Mouse (Mus musculus): Measurements from ENCODE around the gene Tmigd3. TPM values are rescaled to one million over a fixed set of nuclear protein-coding genes. Genes with fewer than 3 reads are reported as not detected.

Gene Tmigd3
- polyA plus RNA-seq, 1 experiment from 2014 or later, result not detected

DNA sequence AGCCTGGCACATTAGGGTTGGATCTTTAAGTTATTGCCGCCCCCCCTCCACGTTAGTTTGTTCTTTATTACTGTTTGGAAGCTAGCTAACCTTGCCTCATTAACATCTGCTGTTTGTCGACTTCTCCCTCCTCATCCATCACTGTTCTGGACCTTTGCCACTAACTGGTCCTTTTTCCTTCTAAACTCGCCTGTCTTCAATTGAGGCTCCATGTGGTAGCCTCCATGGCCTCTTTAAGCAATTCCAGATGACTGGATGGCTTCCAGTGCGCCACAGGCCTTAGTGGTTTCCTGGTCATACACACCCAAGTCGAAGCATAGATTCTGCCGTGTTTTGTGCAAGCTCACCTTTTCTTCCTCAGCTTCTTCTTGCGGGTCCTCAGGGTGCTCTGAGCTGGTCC lies 16.9 kb upstream of the Tmigd3 start:
- Histone ChIP-seq H3K4me3 (no peak overlapping the region), H3K9ac (replicated peaks) (no peak overlapping the region), H3K9me3 (no peaks in the 10 kb centered on the region), H3K27me3 (no peaks in the 10 kb centered on the region), H3K4me2 (replicated peaks) (no peak overlapping the region), H3K4me1 (0 out of 2 replicates have a peak, but pooled peaks cover 3% of the 10 kb centered on the region), H3K27ac (replicated peaks) (no peak overlapping the region), H3K36me3 (no peaks in the 10 kb centered on the region)
- 84% methylated on average over 8 of the region's 8 CpGs for WGBS
- ATAC-seq (ENCODE audit: low FRiP score, low read depth), result no peak

DNA sequence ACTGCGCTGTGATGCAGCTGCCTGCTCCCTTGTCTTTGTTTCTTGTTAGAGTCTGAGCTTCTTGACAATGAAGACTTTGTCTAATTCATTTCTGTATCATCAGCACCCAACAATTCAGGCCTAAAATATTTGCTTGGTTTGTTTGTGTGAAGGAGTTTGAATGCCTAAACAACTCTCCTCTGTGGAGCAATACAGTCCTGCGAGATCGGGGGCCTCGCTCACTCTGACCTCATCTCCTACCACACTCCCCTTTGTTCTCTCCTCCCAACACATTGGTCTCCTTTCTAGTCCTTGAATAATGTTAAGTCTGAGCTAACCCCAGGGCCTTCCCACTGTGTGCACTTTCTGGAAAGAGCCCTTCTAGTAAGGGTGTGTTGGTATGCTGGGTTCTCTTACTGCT lies 15.9 kb upstream of the Tmigd3 start:
- Histone ChIP-seq H3K4me2 (replicated peaks) (no peak overlapping the region), H3K4me1 (0 out of 2 replicates have a peak, but pooled peaks cover 3% of the 10 kb centered on the region), H3K27ac (replicated peaks) (no peak overlapping the region), H3K9me3 (no peaks in the 10 kb centered on the region), H3K27me3 (no peaks in the 10 kb centered on the region), H3K4me3 (no peak overlapping the region), H3K9ac (replicated peaks) (no peak overlapping the region), H3K36me3 (no peaks in the 10 kb centered on the region)
- 76% methylated on average over 4 of the region's 4 CpGs for WGBS
- no peak for ATAC-seq (ENCODE audit: low FRiP score, low read depth)

DNA sequence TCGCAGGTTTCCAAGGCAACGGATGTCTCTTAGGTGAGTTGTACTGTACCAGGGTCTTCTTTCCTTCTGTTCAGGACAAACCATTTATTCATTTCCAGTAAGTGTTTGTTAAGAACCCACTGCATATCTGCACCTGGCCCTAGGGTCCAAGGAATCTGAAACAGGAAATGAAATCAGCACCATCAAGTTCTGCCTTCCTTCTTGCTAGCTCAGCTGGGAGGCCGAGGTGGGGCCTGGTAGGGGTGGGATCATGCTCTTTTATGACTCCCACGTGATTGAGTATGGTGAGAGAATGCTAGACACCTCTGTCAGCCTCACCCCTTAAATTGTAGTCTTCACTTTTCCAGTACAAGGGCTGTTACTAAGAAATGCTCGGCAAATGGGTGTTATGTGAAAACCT lies 13.2 kb upstream of the Tmigd3 start:
- ATAC-seq (ENCODE audit: low FRiP score, low read depth), result no peak
- 0 out of 2 replicates have a peak, but pooled peaks cover 3% of the 10 kb centered on the region for H3K4me1 ChIP-seq
- WGBS, result 80% methylated on average over 5 of the region's 5 CpGs
- no peak overlapping the region for H3K4me2 ChIP-seq (replicated peaks)
- H3K27me3 ChIP-seq, result no peaks in the 10 kb centered on the region
- no peak overlapping the region for H3K27ac ChIP-seq (replicated peaks)
- no peaks in the 10 kb centered on the region for H3K36me3 ChIP-seq
- H3K9ac ChIP-seq (replicated peaks), result no peak overlapping the region
- H3K4me3 ChIP-seq, result no peak overlapping the region
- H3K9me3 ChIP-seq, result no peaks in the 10 kb centered on the region

DNA sequence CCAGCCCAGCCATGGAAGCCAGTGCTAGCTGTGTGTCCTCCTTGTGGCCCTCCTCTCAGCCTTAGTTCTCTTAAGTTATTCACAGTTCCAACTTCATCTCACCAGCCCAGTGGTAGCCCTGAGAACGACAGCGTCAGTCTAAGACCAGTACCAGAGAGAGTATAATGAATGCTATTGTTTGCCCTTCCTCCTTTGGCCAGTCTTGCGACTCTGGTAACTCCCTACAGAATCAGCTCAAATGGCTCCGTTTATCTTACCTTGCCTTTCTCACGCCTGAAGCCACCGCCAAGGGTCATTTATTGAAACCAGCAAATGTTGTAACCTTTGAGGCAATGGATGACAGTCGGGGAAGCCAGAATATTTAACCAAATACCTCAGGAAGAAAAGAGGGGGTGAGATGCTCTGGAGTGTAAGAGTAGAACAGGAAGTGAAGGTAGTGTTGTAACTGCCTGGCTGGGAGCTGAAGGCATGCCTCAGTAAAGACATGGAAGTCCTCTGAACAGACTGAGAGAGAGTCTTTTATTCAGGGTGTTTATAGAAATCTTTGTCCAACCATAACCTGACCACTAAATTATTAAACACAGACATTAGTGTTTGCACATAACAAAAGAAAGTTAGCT lies 8.8 kb upstream of the Tmigd3 start:
- 46% methylated on average over 7 of the region's 7 CpGs for WGBS

DNA sequence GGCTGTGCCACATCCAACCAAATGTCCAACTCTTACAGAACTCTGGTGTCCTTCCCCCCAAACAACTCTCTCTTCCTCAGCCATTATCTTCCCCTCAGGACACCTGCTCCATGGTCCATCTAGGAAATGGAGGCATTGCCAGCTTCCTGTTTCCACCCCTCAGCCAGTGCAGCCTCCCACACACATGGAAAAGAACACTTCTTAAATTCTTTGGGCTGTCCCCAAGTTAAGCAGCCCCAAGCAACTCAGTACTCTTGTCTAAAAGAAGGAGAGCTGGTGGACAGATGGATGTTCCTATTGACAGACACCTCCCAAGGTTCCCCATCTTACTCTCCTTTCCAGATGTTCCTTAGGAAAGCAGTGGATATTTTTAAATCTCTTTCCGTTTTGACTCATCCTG lies 6.6 kb upstream of the Tmigd3 start:
- H3K4me1 ChIP-seq, result no peaks in the 10 kb centered on the region
- no peak overlapping the region for H3K9ac ChIP-seq (replicated peaks)
- no peak overlapping the region for H3K4me2 ChIP-seq (replicated peaks)
- no peaks in the 10 kb centered on the region for H3K27me3 ChIP-seq
- H3K27ac ChIP-seq (replicated peaks), result no peak overlapping the region
- no peaks in the 10 kb centered on the region for H3K36me3 ChIP-seq
- no peaks in the 10 kb centered on the region for H3K9me3 ChIP-seq
- 90% methylated on average over 1 of the region's 1 CpGs for WGBS
- no peak overlapping the region for H3K4me3 ChIP-seq
- ATAC-seq (ENCODE audit: low FRiP score, low read depth), result no peak

More for the DNA sequence above, 8.8 kb upstream of the Tmigd3 start:
- no peak overlapping the region for H3K9ac ChIP-seq (replicated peaks)
- H3K4me1 ChIP-seq, result no peaks in the 10 kb centered on the region
- no peak overlapping the region for H3K27ac ChIP-seq (replicated peaks)
- H3K4me2 ChIP-seq (replicated peaks), result no peak overlapping the region
- no peaks in the 10 kb centered on the region for H3K36me3 ChIP-seq
- H3K27me3 ChIP-seq, result no peaks in the 10 kb centered on the region
- H3K4me3 ChIP-seq, result no peak overlapping the region
- no peak for ATAC-seq (ENCODE audit: low FRiP score, low read depth)
- H3K9me3 ChIP-seq, result no peaks in the 10 kb centered on the region

DNA sequence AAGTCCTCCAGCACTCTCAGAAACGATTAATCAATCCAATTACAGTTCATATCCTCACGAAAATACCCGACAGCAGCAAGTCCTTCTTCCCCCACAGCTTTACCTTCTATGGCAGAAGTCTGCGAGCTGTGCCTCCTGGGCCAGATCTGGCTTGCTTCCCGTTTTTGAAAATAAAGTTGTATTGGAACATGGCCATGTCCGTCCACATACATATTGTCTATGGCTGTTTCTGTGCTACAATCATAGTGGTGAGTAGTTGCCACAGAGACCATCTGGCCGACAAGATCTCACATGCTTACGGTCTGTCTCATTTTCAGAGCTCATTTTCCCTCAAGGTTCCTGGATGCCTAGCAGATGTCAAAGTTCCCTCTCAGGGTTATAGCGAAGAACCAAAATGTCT lies 5.6 kb upstream of the Tmigd3 start:
- Histone ChIP-seq H3K4me3 (no peak overlapping the region), H3K27me3 (no peaks in the 10 kb centered on the region), H3K4me1 (no peaks in the 10 kb centered on the region), H3K4me2 (replicated peaks) (no peak overlapping the region), H3K9me3 (no peaks in the 10 kb centered on the region), H3K27ac (replicated peaks) (no peak overlapping the region), H3K9ac (replicated peaks) (no peak overlapping the region), H3K36me3 (no peaks in the 10 kb centered on the region)
- 87% methylated on average over 9 of the region's 9 CpGs for WGBS
- ATAC-seq (ENCODE audit: low FRiP score, low read depth), result no peak

DNA sequence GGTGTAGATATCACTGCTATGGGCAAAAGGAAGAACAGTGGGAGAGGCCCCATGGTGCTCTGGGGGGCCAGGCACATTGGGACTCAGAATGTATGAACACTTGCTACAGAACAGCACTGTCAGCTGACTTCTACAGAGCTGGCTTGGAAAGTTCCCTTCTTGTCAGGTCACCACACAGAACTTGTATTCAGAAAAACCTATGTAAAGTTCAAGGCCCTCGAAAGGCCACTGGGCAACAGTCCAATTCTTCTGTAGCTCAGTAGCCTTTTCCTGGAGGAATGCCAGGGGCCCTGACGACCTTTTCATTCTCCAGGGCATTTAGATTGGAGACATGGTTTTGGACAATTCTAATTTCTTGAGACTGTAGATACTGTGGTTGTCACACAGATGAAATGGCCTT lies 2.6 kb upstream of the Tmigd3 start:
- H3K4me2 ChIP-seq (replicated peaks), result no peak overlapping the region
- H3K9me3 ChIP-seq, result no peaks in the 10 kb centered on the region
- 78% methylated on average over 2 of the region's 2 CpGs for WGBS
- H3K27me3 ChIP-seq, result no peaks in the 10 kb centered on the region
- ATAC-seq (ENCODE audit: low FRiP score, low read depth), result no peak
- H3K4me1 ChIP-seq, result no peaks in the 10 kb centered on the region; the same call in 1 of the 2 replicates
- H3K9ac ChIP-seq (replicated peaks), result no peak overlapping the region
- no peaks in the 10 kb centered on the region for H3K36me3 ChIP-seq
- no peak overlapping the region for H3K27ac ChIP-seq (replicated peaks)
- no peak overlapping the region for H3K4me3 ChIP-seq

DNA sequence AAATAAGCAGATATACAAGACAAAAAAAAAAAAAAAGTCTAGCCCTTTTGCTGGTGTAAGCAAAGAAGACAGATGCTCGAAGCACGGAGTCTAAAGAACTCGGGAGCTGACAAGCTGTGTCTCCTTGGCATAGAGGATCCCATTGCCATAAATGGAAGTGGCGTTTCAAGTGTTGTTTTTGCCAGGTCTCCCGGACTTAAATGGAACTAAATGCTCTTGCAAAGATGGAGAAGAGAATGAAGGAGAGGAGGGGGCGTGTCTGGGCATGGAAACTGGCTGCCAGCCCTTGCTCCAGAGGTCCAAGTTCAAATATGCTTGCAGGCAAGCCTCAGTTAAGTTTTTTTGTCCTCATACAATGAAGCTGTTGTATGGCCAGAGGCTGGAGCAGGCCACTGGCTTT lies 1.3 kb downstream of the Tmigd3 start:
- H3K4me3 ChIP-seq, result no peak overlapping the region
- WGBS, result 72% methylated on average over 6 of the region's 6 CpGs
- H3K27me3 ChIP-seq, result no peaks in the 10 kb centered on the region
- H3K27ac ChIP-seq (replicated peaks), result no peak overlapping the region
- H3K9me3 ChIP-seq, result no peaks in the 10 kb centered on the region
- H3K36me3 ChIP-seq, result no peaks in the 10 kb centered on the region
- no peak for ATAC-seq (ENCODE audit: low FRiP score, low read depth)
- H3K4me1 ChIP-seq, result no peaks in the 10 kb centered on the region; the same call in 1 of the 2 replicates
- H3K4me2 ChIP-seq (replicated peaks), result no peak overlapping the region
- no peak overlapping the region for H3K9ac ChIP-seq (replicated peaks)

DNA sequence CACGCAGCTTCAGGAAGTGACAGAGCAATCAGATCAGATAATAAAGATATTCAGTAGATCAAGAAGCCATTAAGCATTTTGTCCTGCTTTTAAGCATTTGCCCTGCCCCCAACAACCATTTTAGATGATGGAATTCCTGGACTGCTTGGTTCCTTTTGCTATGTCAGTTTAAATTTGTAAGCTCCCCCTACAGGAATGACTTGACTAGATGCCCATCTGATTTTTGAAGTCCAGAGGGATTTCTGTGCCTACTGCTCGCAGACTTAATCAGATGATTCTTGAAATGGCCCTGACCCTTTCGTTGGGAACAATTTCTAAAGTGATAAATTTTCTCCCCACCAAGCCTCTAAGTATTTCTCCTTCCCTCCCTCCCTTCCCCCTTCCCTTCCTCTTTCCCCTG lies 1.9 kb downstream of the Tmigd3 start:
- Histone ChIP-seq H3K4me2 (replicated peaks) (no peak overlapping the region), H3K4me3 (no peak overlapping the region), H3K9me3 (no peaks in the 10 kb centered on the region), H3K9ac (replicated peaks) (no peak overlapping the region), H3K36me3 (no peaks in the 10 kb centered on the region), H3K4me1 (no peaks in the 10 kb centered on the region; the same call in 1 of the 2 replicates), H3K27ac (replicated peaks) (no peak overlapping the region), H3K27me3 (no peaks in the 10 kb centered on the region)
- ATAC-seq (ENCODE audit: low FRiP score, low read depth), result no peak
- WGBS, result 57% methylated on average over 3 of the region's 3 CpGs

DNA sequence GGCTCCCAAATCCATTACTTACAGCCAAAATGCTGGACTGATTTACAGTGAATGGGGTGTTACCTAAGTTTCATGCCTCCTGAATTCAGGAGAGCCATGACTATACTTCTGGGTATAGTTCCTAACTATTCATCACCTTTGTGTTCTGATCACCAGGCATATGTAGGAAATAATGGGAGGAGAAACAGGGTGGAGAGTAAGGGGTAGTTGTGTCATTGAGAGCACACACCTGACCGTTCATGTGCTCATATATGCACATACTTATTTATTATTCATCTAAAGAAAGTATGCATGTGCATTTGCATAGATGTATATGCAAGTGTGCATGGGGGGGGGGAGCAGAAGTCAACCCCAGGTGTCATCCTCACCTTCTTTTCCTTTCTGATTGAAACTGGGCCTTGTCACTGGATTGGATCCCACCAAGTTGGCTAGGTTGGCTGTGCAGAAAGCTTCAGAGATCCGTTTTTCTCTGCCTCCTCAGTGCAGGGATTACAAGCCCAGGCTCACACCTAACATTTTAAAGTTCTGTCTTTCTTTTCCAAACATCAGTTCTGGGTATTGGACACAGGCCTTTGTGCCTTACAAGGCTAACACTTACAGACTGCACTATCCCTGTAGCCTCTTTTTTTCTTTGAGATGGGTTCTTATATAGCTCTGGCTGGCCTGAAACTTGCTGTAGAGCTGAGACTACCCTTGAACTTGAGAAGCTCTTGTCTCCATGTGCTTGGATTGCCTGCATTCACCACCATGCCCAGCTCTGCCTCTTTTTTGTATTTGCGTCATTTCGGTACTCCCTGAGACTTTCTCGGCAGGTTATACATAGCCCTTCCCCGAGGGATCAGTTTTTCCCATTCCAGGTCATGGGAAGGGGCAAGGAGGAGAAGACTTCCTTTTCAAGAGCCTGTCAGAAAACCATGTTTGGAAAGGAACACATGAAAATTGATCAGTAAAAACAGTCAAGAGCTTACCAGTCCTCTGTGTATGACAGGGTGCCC lies 3.0 kb downstream of the Tmigd3 start:
- Histone ChIP-seq H3K9ac (replicated peaks) (no peak overlapping the region), H3K4me1 (no peaks in the 10 kb centered on the region; the same call in 1 of the 2 replicates), H3K9me3 (no peaks in the 10 kb centered on the region), H3K27me3 (no peaks in the 10 kb centered on the region), H3K4me2 (replicated peaks) (no peak overlapping the region), H3K4me3 (no peak overlapping the region), H3K36me3 (no peaks in the 10 kb centered on the region), H3K27ac (replicated peaks) (no peak overlapping the region)
- no peak for ATAC-seq (ENCODE audit: low FRiP score, low read depth)
- 82% methylated on average over 6 of the region's 6 CpGs for WGBS

DNA sequence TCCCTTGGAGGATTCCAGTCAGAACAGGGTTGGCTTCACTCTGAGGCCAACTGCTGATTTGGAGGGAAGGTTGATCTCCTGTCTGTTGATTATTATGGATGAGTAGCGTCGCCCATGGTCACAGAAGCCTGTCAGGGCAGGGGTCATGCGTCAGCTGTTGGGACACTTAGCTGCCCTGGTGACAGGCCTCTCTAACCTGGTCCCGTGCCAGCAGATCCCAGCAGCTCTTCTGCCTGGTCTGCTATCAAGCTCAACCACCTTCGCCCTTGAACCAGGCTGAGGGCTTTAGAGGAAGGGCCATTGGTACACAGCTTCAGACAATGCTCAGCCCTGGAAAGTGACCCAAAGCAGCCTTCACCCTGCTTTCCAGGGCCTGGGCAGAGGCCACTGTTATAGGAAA lies 5.3 kb downstream of the Tmigd3 start:
- no peaks in the 10 kb centered on the region for H3K9me3 ChIP-seq
- no peak overlapping the region for H3K9ac ChIP-seq (replicated peaks)
- H3K27me3 ChIP-seq, result no peaks in the 10 kb centered on the region
- H3K4me3 ChIP-seq, result no peak overlapping the region
- no peak overlapping the region for H3K27ac ChIP-seq (replicated peaks)
- H3K4me1 ChIP-seq, result no peaks in the 10 kb centered on the region; the same call in 1 of the 2 replicates
- no peak overlapping the region for H3K4me2 ChIP-seq (replicated peaks)
- ATAC-seq (ENCODE audit: low FRiP score, low read depth), result no peak
- WGBS, result 72% methylated on average over 5 of the region's 5 CpGs
- H3K36me3 ChIP-seq, result no peaks in the 10 kb centered on the region

DNA sequence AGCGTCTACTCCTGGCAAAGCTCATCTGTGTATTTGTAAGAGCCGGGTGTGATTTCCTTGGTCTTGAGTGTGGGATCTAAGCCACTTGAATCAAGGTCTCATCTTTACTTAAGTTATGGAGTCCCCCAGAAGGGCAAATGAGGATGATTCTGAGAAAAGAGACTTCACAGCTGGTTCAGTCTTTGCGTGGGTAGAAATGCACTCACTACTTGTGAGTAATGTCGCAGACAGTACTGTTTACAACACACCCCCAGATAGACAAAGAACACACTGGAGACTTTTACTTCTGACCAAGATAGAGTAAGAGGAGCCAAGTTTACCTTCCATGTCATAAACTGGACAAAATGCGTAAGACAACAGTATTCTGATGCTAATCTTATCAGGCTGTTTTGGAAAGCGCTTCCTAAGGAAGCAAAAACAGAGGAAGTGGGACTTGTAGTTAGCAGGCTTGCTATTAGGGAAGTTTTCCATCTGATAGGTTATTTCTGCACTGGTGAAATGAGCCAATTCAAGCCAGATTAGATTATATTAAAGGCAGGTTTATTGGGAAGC lies 6.6 kb downstream of the Tmigd3 start:
- no peak overlapping the region for H3K27ac ChIP-seq (replicated peaks)
- no peak overlapping the region for H3K4me3 ChIP-seq
- H3K9ac ChIP-seq (replicated peaks), result no peak overlapping the region
- WGBS, result 93% methylated on average over 6 of the region's 6 CpGs
- H3K4me1 ChIP-seq, result no peaks in the 10 kb centered on the region; the same call in 1 of the 2 replicates
- no peaks in the 10 kb centered on the region for H3K27me3 ChIP-seq
- H3K36me3 ChIP-seq, result no peaks in the 10 kb centered on the region
- ATAC-seq (ENCODE audit: low FRiP score, low read depth), result no peak
- H3K9me3 ChIP-seq, result no peaks in the 10 kb centered on the region
- no peak overlapping the region for H3K4me2 ChIP-seq (replicated peaks)
